Mouse (Mus musculus) liver, embryonic 16.5 days (tissue): Measurements from ENCODE around the gene Erfe. TPM values are rescaled to one million over a fixed set of nuclear protein-coding genes. Genes with fewer than 3 reads are reported as not detected.

ENCODE experiments used
- ATAC-seq: fragments of 200-750 bp; cut with Nextera tagmentation; 2 replicates; pipeline ENCODE4 v1.8.0; 2017; ENCODE audit warnings: low read depth, mild to moderate bottlenecking, moderate number of reproducible peaks, moderate library complexity
- H3K27ac ChIP-seq: fragments of 300-500 bp; sonication (generic); 2 replicates; pipeline ENCODE4 v1.5.1; 2014; ENCODE audit warnings: mild to moderate bottlenecking, low read length
- H3K27me3 ChIP-seq: fragments of 300-500 bp; sonication (generic); 2 replicates; pipeline ENCODE4 v1.6.1; 2014; ENCODE audit warnings: low read depth, low read length, mixed read lengths; ENCODE audit not compliant: control insufficient read depth, insufficient read depth
- H3K36me3 ChIP-seq: fragments of 300-500 bp; sonication (generic); 2 replicates; pipeline ENCODE4 v1.6.1; 2014; ENCODE audit warnings: mild to moderate bottlenecking; ENCODE audit not compliant: control insufficient read depth, insufficient read depth
- H3K4me1 ChIP-seq: fragments of 300-500 bp; sonication (generic); 2 replicates; pipeline ENCODE4 v1.6.1; 2014; ENCODE audit warnings: low read depth, low read length, mixed read lengths; ENCODE audit not compliant: control insufficient read depth
- H3K4me2 ChIP-seq: fragments of 300-500 bp; sonication (generic); 2 replicates; pipeline ENCODE4 v1.6.1; 2014; ENCODE audit warnings: low read depth, low read length, mixed read lengths
- H3K4me3 ChIP-seq: fragments of 300-500 bp; sonication (generic); 2 replicates; pipeline ENCODE4 v1.5.1; 2014; ENCODE audit warnings: low read depth, mild to moderate bottlenecking, low read length
- H3K9ac ChIP-seq: fragments of 300-500 bp; sonication (generic); 2 replicates; pipeline ENCODE4 v1.6.1; 2014; ENCODE audit warnings: low read depth, low read length
- H3K9me3 ChIP-seq: fragments of 300-500 bp; sonication (generic); replicated peaks from 2 replicates; pipeline ENCODE4 v1.6.1; 2016; ENCODE audit warnings: low read length; ENCODE audit not compliant: control insufficient read depth
- WGBS: fragments of 180-500 bp; shearing (Covaris S2); extraction: QIAGEN DNeasy Blood & Tissue Kit; methylation state at CpG from one replicate; pipeline ENCODE4 v1.1.7; 2014; ENCODE audit not compliant: insufficient replicate concordance; 5-methylcytosine and 5-hydroxymethylcytosine counted together
- polyA plus RNA-seq: library from polyadenylated mRNA; unstranded; fragments of >200 nt; fragmentation: Nextera tagmentation; extraction: Ambion mirVana; gene quantifications from 2 replicates; pipeline ENCODE4 v1.2.1, GENCODE M21; 2015

Erfe gene
- polyA plus RNA-seq, 1 experiment from 2014 or later: 3.9 TPM

DNA sequence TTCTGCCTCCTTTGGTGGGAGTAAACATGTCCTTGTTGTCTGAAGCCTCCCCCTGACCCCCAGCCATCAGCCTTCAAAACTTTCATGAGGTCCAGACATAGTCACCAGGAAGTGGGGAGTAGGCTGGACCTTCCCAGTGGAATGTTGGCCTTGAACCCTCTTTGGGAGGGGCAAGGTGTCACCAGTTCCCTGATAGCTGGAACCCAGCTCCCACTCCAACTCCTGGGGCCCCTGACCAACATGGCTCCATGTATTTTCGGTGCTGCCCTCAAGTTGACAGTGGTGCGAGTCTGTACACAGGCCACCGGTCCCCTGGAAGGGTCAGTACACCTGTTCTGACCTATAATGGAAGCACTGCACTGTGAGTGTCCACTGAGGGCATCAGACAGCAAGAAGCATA lies 1.1 kb downstream of the Erfe start:
- WGBS: 89% methylated on average over 3 of the region's 3 CpGs
- Histone ChIP-seq H3K36me3 (peaks cover 14% of the 10 kb centered on the region), H3K9me3 (no peaks in the 10 kb centered on the region), H3K9ac (peak overlapping the region; percentile 35), H3K27me3 (no peaks in the 10 kb centered on the region), H3K27ac (no peak overlapping the region; the same call in 1 of the 2 replicates), H3K4me1 (peaks cover 17% of the 10 kb centered on the region), H3K4me2 (peak overlapping the region; percentile 95), H3K4me3 (peak overlapping the region; percentile 79)
- ATAC-seq: no peak

DNA sequence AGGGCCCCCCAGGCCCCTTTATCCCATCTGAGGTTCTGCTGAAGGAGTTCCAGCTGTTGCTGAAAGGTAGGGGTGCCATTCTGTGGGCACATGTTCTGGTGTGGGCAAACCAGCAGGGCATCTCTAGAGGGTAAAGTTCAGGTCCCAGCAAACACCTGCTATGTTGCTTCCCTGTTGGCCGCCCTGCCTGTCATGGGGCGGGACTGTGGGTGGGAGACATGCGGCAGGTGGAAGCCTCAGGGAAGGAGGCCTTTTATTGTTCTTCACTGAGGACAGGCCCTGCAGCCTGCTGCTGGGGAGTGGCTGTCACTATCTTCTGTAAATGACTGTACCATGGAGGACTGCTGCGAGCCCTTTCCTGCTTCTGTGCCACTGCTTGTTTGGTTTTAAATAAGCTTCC lies 3.2 kb downstream of the Erfe start:
- Histone ChIP-seq H3K27me3 (no peaks in the 10 kb centered on the region), H3K4me1 (peaks cover 34% of the 10 kb centered on the region), H3K4me2 (no peak overlapping the region), H3K9me3 (no peaks in the 10 kb centered on the region), H3K27ac (no peak overlapping the region), H3K36me3 (peaks cover 25% of the 10 kb centered on the region), H3K4me3 (no peak overlapping the region), H3K9ac (no peak overlapping the region)
- 59% methylated on average over 4 of the region's 4 CpGs for WGBS
- no peak for ATAC-seq

DNA sequence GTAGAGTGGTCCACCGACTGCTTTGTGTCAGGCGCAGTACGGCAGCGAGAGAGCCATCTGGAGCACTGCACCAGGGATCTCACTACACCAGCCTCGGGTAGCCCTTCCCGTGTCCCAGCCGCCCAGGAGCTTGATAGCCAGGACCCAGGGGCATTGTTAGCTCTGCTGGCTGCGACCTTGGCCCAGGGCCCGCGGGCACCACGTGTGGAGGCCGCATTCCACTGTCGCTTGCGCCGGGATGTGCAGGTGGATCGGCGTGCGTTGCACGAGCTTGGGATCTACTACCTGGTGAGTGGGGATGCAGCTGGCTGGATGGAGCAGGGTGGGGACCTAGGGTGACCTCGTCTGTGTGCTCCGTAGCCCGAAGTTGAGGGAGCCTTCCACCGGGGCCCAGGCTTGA lies 3.8 kb downstream of the Erfe start:
- WGBS: 81% methylated on average over 23 of the region's 23 CpGs
- no peak for ATAC-seq
- no peak overlapping the region for H3K4me2 ChIP-seq
- no peak overlapping the region for H3K4me3 ChIP-seq
- H3K4me1 ChIP-seq: peaks cover 34% of the 10 kb centered on the region
- no peak overlapping the region for H3K27ac ChIP-seq
- H3K27me3 ChIP-seq: no peaks in the 10 kb centered on the region
- peaks cover 25% of the 10 kb centered on the region for H3K36me3 ChIP-seq
- H3K9ac ChIP-seq: no peak overlapping the region
- no peaks in the 10 kb centered on the region for H3K9me3 ChIP-seq

DNA sequence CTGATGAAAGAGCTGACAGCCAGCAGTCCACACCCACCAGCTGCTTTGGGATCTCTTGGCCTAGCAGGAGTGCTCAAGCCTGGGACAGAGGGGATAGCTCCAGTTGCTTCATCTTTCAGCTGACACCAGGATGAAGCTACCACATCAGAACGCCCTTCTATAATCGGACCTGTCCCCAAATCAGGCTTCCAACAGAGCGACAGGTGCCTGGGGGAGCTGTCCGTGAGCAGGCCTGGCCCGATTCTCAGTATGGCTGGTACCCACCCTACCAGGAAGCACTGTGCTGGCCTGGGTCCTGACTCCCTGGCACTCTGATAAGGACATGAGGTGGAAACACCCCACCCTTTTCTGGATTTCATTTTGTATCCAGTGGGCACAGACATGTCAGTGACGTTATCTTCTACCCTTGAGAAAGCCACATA lies 7.2 kb downstream of the Erfe start:
- 35% methylated on average over 6 of the region's 6 CpGs for WGBS
- H3K4me3 ChIP-seq: no peak overlapping the region
- no peaks in the 10 kb centered on the region for H3K9me3 ChIP-seq
- peaks cover 57% of the 10 kb centered on the region for H3K36me3 ChIP-seq
- H3K9ac ChIP-seq: no peak overlapping the region; the same call in 1 of the 2 replicates
- H3K4me1 ChIP-seq: peaks cover 17% of the 10 kb centered on the region
- ATAC-seq: peak; percentile 83
- peak overlapping the region; percentile 12; the same call in 1 of the 2 replicates for H3K4me2 ChIP-seq
- H3K27ac ChIP-seq: peak overlapping the region; percentile 77
- no peaks in the 10 kb centered on the region for H3K27me3 ChIP-seq

DNA sequence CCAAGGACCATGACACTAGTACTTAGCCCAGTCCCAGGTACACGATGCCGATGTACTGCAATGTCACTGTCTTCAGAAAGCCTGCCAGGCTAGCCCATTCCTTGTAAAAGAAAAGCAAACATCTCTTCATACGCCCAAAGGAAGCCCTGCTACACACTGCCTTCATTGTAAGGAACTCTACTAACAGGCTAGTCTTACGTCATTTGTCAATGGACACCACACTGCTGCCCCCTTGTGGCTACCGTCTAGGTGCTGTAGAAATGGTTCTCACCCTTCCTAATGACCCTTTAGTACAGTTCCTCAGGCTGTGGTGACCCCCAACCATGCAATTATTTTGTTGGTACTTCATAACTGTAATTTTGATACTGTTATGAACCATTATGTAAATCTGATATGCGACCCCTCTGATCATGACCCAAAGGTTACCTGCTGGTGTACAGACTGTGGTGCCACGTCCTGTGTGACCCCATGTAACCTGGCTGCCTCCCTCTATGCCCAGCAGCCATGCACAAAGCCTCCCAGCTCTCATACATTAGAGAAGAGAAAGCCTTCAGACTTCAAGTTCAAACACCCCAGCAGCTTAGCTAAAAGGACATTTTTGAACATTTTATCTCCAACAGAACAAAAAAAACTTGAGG lies 14.3 kb downstream of the Erfe start:
- H3K27ac ChIP-seq: no peak overlapping the region
- no peaks in the 10 kb centered on the region for H3K27me3 ChIP-seq
- WGBS: 61% methylated on average over 7 of the region's 7 CpGs
- no peak overlapping the region for H3K9ac ChIP-seq
- H3K4me2 ChIP-seq: no peak overlapping the region
- H3K4me1 ChIP-seq: no peaks in the 10 kb centered on the region
- H3K9me3 ChIP-seq: no peaks in the 10 kb centered on the region
- H3K36me3 ChIP-seq: peaks cover 70% of the 10 kb centered on the region
- no peak overlapping the region for H3K4me3 ChIP-seq
- peak; percentile 41; the same call in 1 of the 2 replicates for ATAC-seq

DNA sequence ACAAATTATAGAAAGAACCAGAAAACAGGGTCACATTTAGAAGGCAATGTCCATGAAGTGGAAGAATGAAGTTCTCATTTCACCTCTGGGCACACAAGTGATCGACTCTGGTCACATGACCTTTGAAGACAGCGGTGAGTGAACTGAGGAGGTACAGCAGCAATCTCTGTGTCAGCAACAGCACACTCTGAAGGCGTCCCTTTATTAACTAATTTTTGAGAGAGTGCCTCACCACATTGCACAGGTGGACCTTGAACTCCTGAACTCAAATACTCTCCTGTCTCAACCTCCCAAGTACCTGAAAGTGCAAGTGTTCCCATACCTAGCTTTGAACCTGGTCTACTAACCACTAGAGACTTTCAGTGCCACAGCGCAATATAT lies 14.9 kb downstream of the Erfe start:
- peaks cover 68% of the 10 kb centered on the region for H3K36me3 ChIP-seq
- no peak overlapping the region for H3K9ac ChIP-seq
- 82% methylated on average over 4 of the region's 4 CpGs for WGBS
- H3K27ac ChIP-seq: no peak overlapping the region
- no peak overlapping the region for H3K4me3 ChIP-seq
- ATAC-seq: no peak
- no peaks in the 10 kb centered on the region for H3K27me3 ChIP-seq
- H3K9me3 ChIP-seq: no peaks in the 10 kb centered on the region
- no peaks in the 10 kb centered on the region for H3K4me1 ChIP-seq
- no peak overlapping the region for H3K4me2 ChIP-seq

DNA sequence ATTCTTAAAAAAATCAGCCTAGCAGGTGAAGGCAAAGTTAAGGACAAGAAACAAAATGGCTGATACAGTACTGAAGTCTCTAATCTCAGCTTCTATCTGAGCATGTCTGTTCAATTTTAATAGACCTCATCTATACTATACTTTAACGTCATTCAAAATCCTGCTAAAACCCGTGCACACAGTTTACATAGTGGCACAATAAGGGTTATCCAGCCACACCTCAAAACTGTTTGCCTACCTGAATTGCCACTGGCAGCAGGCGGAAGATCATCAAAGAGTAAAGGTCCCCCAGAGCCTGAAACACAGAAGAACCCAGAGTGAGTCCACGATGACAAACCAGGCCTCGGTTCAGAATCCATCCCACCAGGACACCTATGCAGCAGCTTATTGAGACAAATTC lies 24.1 kb downstream of the Erfe start:
- no peak for ATAC-seq
- 84% methylated on average over 5 of the region's 5 CpGs for WGBS

DNA sequence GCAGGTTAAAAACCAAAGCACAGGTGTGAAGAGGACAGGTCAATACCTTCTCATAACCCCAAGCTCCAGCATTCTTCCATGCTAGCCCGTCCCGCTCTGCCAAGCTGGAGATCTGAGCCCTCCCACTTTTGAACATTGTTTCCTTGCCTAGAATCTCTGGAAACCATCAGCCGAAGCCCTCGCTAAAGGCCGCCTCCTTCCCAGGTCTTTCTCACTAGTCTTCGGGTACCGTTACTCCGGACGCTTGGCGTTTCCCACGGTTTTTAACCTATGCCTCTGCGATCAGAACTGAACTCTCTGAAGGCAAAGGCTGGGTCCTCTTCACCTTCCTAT lies 31.7 kb downstream of the Erfe start:
- Histone ChIP-seq H3K4me1 (peaks cover 19% of the 10 kb centered on the region), H3K27me3 (no peaks in the 10 kb centered on the region), H3K4me3 (peak overlapping the region; percentile 93), H3K4me2 (peak overlapping the region; percentile 84), H3K9ac (peak overlapping the region; percentile 95), H3K9me3 (no peaks in the 10 kb centered on the region), H3K27ac (peak overlapping the region; percentile 86), H3K36me3 (peaks cover 10% of the 10 kb centered on the region)
- 2% methylated on average over 12 of the region's 12 CpGs for WGBS
- ATAC-seq: no peak

More for the DNA sequence above, 24.1 kb downstream of the Erfe start:
- no peaks in the 10 kb centered on the region; the same call in 1 of the 2 replicates for H3K4me1 ChIP-seq
- H3K27me3 ChIP-seq: no peaks in the 10 kb centered on the region
- no peak overlapping the region for H3K4me3 ChIP-seq
- no peaks in the 10 kb centered on the region for H3K9me3 ChIP-seq
- no peak overlapping the region for H3K4me2 ChIP-seq
- H3K36me3 ChIP-seq: peaks cover 47% of the 10 kb centered on the region
- no peak overlapping the region for H3K9ac ChIP-seq
- no peak overlapping the region for H3K27ac ChIP-seq

DNA sequence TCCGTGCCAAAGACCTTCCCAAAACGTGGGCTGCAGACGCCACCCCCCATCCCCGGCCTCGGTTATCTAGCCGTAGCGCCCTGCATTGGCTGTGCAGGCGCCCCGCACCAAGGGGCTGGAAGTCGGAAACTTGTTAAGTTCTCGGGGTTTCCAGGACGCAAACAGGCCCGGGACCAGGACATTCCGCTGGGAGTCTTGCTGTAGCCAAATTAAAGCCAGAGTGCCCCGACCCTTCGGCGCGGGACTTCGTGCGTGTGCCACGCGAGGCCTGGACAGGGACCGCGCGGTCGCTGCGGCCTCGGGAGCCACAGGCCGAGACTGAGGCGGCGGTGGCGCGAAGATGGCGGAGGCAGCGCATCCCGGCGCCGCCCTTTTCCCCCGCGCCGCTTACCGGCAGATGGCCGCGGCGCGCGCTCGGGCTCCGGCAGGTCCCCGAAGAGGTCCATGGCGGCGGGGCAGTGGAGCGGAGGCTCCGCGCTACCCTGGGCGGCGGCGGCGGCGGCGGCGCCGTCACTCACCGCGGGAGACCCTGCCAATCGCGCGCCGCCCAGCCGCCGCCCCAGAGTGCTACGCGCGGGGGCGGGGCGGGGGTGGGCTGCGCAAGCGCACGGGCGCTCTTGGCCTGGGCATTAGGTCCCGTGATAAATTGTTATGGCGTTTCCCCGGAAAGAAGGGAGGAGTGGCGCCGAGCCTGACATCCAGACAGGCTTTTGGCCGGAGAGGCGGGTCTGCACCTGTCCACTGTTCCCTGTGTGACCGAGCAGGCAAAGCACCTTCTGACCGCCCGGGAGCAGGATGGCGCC lies 32.2 kb downstream of the Erfe start, which contains the start of gene Ilkap:
TSS of gene Ilkap (minus strand) at position 556 of the 803 bp plus-strand sequence.
- ATAC-seq: peak; percentile 98
- WGBS: under 1% methylated on average over 70 of the region's 91 CpGs
- peaks cover 5% of the 10 kb centered on the region; the same call in 1 of the 2 replicates for H3K36me3 ChIP-seq

More for the DNA sequence above, 32.2 kb downstream of the Erfe start, which contains the start of gene Ilkap:
- Histone ChIP-seq H3K27me3 (no peaks in the 10 kb centered on the region), H3K9me3 (no peaks in the 10 kb centered on the region), H3K4me3 (peak within 1 kb of the TSS; percentile 93), H3K9ac (peak within 1 kb of the TSS; percentile 95), H3K4me1 (peaks cover 19% of the 10 kb centered on the region), H3K4me2 (peak within 1 kb of the TSS; percentile 84), H3K27ac (peak within 1 kb of the TSS; percentile 86)
